Mouse (Mus musculus) right cerebral cortex, adult 2 months (tissue): ENCODE measurements at regions not wholly inside any gene's neighbourhood (a gene's known extent, or its start where the extent isn't known, plus 50 kb on each side); places are given as distances from the start of the nearest gene placed in this dataset.

Experiments used
- DNase-seq, 2 experiments: peaks; one replicate each; pipeline ENCODE4 v3.0.0; 2021 to 2022; ENCODE audit warnings: low spot score in 2 of 2

GRCm38 (mm10) chr4:10604513-10604912, 269.8 kb upstream of the 2610301B20Rik start:
- DNase-seq, result no peak

GRCm38 (mm10) chr4:10607855-10608576, 266.3 kb upstream of the 2610301B20Rik start:
- DNase-seq, result no peak

GRCm38 (mm10) chr4:10610784-10611183, 263.5 kb upstream of the 2610301B20Rik start:
- no peak for DNase-seq
